Mouse (Mus musculus) cerebellum, adult 2 months (tissue): Measurements from ENCODE around the gene Gm45521.

Experiments
- CTCF ChIP-seq: fragments of 200-500 bp; IDR thresholded peaks from 2 replicates; pipeline ENCODE4 v1.5.1; 2011; ENCODE audit warnings: low read depth, mild to moderate bottlenecking, control low read depth, low read length, moderate library complexity, borderline replicate concordance; ENCODE audit not compliant: insufficient read depth
- POLR2A ChIP-seq: fragments of 200-500 bp; IDR thresholded peaks from 2 replicates; pipeline ENCODE4 v1.6.1; 2011; ENCODE audit warnings: low read length, control low read depth, borderline replicate concordance; ENCODE audit not compliant: insufficient read depth

DNA sequence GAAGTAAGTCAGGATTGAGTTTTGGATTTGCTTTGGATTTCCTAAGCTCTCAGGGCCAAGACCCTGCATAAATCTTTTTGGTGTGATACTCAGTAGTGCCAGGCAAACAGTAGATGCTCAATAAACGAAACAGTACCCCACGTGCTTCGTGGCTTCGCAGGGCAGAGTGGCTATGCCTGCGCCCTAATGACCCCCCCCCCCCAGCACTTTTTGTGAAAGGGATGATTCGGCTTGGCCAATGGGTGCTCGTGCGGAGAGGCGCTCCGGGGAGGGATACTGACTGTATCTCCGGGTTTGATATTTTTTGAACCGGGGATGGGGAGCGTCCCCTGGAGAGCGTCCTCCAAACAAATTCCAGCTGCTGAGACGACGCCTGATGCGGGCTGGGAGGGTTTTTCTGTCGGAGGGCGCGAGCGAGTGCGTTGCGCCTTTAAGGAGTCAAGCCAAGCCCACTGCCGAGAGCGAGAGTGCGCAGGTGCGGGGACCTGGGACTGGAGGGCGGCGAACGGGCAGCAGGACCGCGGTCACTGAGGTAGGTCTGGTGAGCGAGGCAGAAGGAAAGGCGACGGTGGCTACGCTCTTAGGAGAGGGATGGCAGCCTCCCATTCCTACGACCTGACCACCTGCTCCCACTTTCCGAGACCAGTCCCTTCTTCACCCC is 45.5 kb downstream of the Gm45521 start, which contains the start of gene Abhd6:
- TF ChIP-seq POLR2A, result peak; percentile 98
- no peak for TF ChIP-seq CTCF
